Mouse (Mus musculus): ENCODE results near the gene Cpd. TPM values are rescaled to one million over a fixed set of nuclear protein-coding genes. Genes with fewer than 3 reads are reported as not detected.

The Cpd gene
- polyA plus RNA-seq, 1 experiment from 2014 or later: 33.4 TPM

DNA sequence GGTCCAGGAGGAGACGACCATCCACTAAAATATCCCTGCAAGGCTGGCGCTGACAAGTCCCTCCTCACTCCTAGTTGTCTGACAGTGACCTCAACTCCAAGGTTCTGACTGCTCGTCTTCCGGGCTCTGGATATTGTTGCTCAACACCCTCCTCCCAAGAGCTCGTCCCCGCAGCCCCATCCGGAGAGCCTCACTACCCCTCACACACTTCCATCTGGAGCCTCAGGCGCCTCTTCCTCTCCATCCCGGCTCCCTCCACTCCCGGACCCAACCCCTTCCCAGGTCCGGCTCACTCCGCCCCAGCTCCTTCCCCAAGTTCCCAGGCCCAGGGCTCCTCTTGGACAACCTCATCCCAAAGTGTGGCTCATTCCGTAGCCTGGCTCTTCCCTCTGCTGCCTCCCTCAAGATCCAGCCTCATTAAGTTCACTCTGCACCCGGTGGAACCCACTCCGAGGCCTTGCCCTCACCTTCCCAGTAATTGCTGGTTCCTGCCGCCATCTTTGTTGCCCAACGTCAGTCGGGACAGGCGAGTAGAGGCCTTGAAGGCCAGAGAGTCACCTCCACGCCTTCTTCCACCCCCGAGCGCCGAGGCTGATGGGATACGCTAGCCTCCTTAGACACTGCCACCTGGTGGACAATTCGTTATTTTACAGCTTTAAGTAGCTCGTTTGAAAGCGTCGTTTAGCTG lies 83.6 kb downstream of the Cpd start, which contains the start of gene Gosr1:
Gene Gosr1, minus strand, starts transcription at position 527 of the 688 bp plus-strand sequence.
- H3K9ac ChIP-seq: peak within 1 kb of the TSS; percentile 93
- no peaks in the 10 kb centered on the region for H3K4me1 ChIP-seq (ENCODE audit: insufficient read depth)
- peak within 1 kb of the TSS; percentile 76 for H3K4me2 ChIP-seq
- peak within 1 kb of the TSS; percentile 78 for H3K27ac ChIP-seq (ENCODE audit: low read depth)
- DNase-seq (peak; percentile 99), ATAC-seq (ENCODE audit: insufficient read depth) (peak; percentile 99)
- peak; percentile 95 for TF ChIP-seq CTCF (IDR thresholded peaks at IDR 0.05; ENCODE audit: low read depth)
- H3K4me3 ChIP-seq (ENCODE audit: low read depth, low read length): peak within 1 kb of the TSS; percentile 89
- under 1% methylated on average over 28 of the region's 28 CpGs for WGBS
- no peaks in the 10 kb centered on the region for H3K27me3 ChIP-seq (ENCODE audit: insufficient read depth, low read length)
- no peaks in the 10 kb centered on the region for H3K9me3 ChIP-seq (ENCODE audit: low read depth, low read length)
- peaks cover 26% of the 10 kb centered on the region for H3K36me3 ChIP-seq (ENCODE audit: insufficient read depth)

DNA sequence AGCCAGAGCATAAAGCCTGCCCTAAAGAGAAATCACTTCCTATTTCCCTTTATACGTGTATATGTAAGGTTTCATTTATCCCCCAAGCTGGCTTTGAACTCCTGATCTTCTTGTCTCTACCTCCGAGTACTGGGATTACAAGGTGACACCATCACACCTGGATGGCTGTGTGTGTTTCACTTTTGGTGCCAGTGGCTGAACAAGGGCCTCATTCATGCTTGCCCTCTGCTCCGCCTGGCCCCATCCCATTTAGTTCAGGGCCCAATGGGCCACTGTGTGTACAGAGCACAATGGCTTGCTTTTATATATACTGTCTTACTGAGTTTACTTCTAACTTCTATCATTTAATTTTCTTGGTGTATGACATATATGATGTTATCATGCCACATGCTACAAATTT lies 94.5 kb downstream of the Cpd start:
- Histone ChIP-seq H3K27ac (ENCODE audit: low read depth) (no peak overlapping the region), H3K4me3 (ENCODE audit: low read depth, low read length) (no peak overlapping the region), H3K4me2 (no peak overlapping the region), H3K36me3 (ENCODE audit: insufficient read depth) (peaks cover 86% of the 10 kb centered on the region), H3K27me3 (ENCODE audit: insufficient read depth, low read length) (no peaks in the 10 kb centered on the region), H3K4me1 (ENCODE audit: insufficient read depth) (no peaks in the 10 kb centered on the region), H3K9me3 (ENCODE audit: low read depth, low read length) (no peaks in the 10 kb centered on the region), H3K9ac (no peak overlapping the region)
- ATAC-seq (ENCODE audit: insufficient read depth): no peak
- WGBS: 99% methylated on average over 3 of the region's 3 CpGs
- no peak for DNase-seq
- TF ChIP-seq CTCF (IDR thresholded peaks at IDR 0.05; ENCODE audit: low read depth): no peak

DNA sequence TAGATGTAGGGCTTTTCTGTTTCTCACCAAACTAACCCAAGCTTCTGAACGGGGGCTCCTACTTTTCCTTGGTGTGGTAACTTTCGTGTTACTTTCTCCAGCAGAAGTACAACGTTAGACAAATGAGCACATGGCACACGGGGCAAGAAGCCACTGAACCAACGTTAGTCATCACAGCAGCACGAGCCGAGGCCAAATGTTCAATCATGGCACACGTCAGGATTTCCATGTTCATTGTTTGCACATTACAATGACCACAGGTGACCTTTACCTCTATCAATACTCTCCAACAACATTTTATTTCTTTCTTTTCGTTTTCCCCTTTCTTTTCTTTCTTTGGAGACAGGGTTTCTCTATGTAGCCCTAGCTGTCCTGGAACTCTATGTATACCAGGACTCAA lies 98.0 kb downstream of the Cpd start:
- Histone ChIP-seq H3K4me3 (ENCODE audit: low read depth, low read length) (no peak overlapping the region), H3K27ac (ENCODE audit: low read depth) (no peak overlapping the region), H3K27me3 (ENCODE audit: insufficient read depth, low read length) (no peaks in the 10 kb centered on the region), H3K4me1 (ENCODE audit: insufficient read depth) (no peaks in the 10 kb centered on the region), H3K36me3 (ENCODE audit: insufficient read depth) (peaks cover 81% of the 10 kb centered on the region), H3K4me2 (no peak overlapping the region), H3K9me3 (ENCODE audit: low read depth, low read length) (no peaks in the 10 kb centered on the region), H3K9ac (no peak overlapping the region)
- TF ChIP-seq CTCF (IDR thresholded peaks at IDR 0.05; ENCODE audit: low read depth): no peak
- 89% methylated on average over 9 of the region's 9 CpGs for WGBS
- no peak for DNase-seq
- ATAC-seq (ENCODE audit: insufficient read depth): no peak

DNA sequence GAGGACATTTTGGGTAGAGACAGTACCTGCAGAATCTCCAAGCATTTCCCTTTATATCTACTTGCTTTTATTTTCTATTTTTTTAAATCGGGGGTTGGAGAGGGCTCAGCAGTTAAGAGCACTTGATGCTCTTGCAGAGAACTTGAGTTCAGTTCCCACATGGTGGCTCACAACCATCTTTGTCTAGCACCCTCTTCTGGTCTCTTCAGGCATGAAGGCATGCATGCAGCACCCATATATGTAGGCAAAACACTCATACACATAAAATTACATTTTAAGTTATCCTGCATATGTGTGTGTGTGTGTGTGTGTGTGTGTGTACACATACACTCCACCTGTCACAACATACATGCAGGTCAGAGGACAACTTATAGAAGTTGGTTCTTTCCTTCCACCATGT lies 100.9 kb downstream of the Cpd start:
- Histone ChIP-seq H3K27me3 (ENCODE audit: insufficient read depth, low read length) (no peaks in the 10 kb centered on the region), H3K4me1 (ENCODE audit: insufficient read depth) (no peaks in the 10 kb centered on the region), H3K36me3 (ENCODE audit: insufficient read depth) (peaks cover 70% of the 10 kb centered on the region), H3K9me3 (ENCODE audit: low read depth, low read length) (no peaks in the 10 kb centered on the region), H3K4me3 (ENCODE audit: low read depth, low read length) (no peak overlapping the region), H3K9ac (no peak overlapping the region), H3K27ac (ENCODE audit: low read depth) (no peak overlapping the region), H3K4me2 (no peak overlapping the region)
- no peak for TF ChIP-seq CTCF (IDR thresholded peaks at IDR 0.05; ENCODE audit: low read depth)
- no peak for DNase-seq
- ATAC-seq (ENCODE audit: insufficient read depth): no peak
- WGBS: 88% methylated on average over 1 of the region's 1 CpGs

DNA sequence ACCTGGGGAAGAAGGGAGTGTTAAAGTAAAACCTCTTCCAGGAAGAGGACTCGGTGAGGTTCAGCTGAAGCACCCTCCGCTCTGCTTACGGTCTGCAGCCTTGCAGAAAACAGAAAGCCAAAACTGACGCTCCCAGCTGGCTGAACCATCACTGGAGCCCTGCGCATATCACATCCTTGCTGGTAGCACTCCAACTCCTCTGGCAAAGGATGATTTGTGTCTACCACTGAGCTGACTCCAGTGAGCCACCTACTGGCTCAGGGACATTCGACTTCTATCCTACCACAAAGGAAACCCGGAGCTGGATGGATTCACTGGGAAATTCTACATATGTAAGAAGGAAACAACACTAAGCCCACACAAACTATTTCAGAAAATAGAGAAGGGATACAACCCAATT lies 102.3 kb downstream of the Cpd start:
- DNase-seq (peak; percentile 76), ATAC-seq (ENCODE audit: insufficient read depth) (no peak)
- H3K27ac ChIP-seq (ENCODE audit: low read depth): no peak overlapping the region
- H3K27me3 ChIP-seq (ENCODE audit: insufficient read depth, low read length): no peaks in the 10 kb centered on the region
- H3K9ac ChIP-seq: no peak overlapping the region
- no peak overlapping the region for H3K4me3 ChIP-seq (ENCODE audit: low read depth, low read length)
- H3K4me2 ChIP-seq: no peak overlapping the region
- H3K4me1 ChIP-seq (ENCODE audit: insufficient read depth): no peaks in the 10 kb centered on the region
- peak; percentile 55 for TF ChIP-seq CTCF (IDR thresholded peaks at IDR 0.05; ENCODE audit: low read depth)
- peaks cover 60% of the 10 kb centered on the region for H3K36me3 ChIP-seq (ENCODE audit: insufficient read depth)
- WGBS: 61% methylated on average over 7 of the region's 7 CpGs
- H3K9me3 ChIP-seq (ENCODE audit: low read depth, low read length): no peaks in the 10 kb centered on the region

DNA sequence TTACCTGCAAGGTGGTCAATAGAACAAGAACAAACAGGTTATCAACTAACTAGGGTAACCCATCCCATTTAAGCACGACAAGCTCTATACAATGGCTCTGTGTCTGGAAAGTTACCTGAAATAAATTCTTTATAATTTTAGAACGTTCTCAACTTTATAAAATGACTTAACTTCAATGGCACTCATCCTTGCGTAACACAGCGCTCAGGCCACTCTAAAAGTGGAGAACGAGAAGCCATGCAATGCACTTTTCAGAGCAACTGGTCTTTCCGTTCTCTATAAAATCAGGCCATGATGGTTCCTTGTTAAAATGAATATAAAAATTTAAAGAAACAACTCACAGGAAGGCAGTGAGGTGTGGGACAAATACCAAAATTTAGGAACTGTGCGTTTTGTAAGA lies 104.3 kb downstream of the Cpd start:
- no peaks in the 10 kb centered on the region for H3K4me1 ChIP-seq (ENCODE audit: insufficient read depth)
- WGBS: 94% methylated on average over 7 of the region's 7 CpGs
- H3K4me3 ChIP-seq (ENCODE audit: low read depth, low read length): no peak overlapping the region
- H3K9ac ChIP-seq: no peak overlapping the region
- no peak overlapping the region for H3K4me2 ChIP-seq
- no peaks in the 10 kb centered on the region for H3K27me3 ChIP-seq (ENCODE audit: insufficient read depth, low read length)
- H3K27ac ChIP-seq (ENCODE audit: low read depth): no peak overlapping the region
- ATAC-seq (ENCODE audit: insufficient read depth) (no peak), DNase-seq (no peak)
- no peak for TF ChIP-seq CTCF (IDR thresholded peaks at IDR 0.05; ENCODE audit: low read depth)
- H3K36me3 ChIP-seq (ENCODE audit: insufficient read depth): peaks cover 44% of the 10 kb centered on the region
- no peaks in the 10 kb centered on the region for H3K9me3 ChIP-seq (ENCODE audit: low read depth, low read length)

DNA sequence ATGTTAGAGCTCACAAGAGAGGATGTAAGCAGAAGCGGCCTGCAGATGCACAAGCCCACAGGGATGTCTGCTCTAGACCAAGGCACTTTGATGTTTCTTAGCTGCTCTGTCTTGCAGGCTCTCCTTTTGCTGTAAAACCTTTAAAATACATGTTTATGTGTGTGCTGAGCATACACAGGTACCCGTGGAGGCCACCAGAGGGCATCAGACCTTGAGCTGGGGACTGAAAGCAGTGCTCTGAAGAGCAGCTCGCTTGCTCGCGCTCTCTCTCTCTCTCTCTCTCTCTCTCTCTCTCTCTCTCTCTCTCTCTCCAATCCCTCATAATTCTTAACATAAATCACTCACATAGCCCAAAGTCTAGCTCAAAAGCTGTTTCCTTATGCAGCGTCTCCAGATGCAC lies 107.7 kb downstream of the Cpd start:
- Histone ChIP-seq H3K27me3 (ENCODE audit: insufficient read depth, low read length) (no peaks in the 10 kb centered on the region), H3K9me3 (ENCODE audit: low read depth, low read length) (no peaks in the 10 kb centered on the region), H3K4me3 (ENCODE audit: low read depth, low read length) (no peak overlapping the region), H3K36me3 (ENCODE audit: insufficient read depth) (peaks cover 40% of the 10 kb centered on the region), H3K4me2 (no peak overlapping the region), H3K4me1 (ENCODE audit: insufficient read depth) (no peaks in the 10 kb centered on the region), H3K27ac (ENCODE audit: low read depth) (no peak overlapping the region), H3K9ac (no peak overlapping the region)
- ATAC-seq (ENCODE audit: insufficient read depth) (no peak), DNase-seq (peak; percentile 48)
- TF ChIP-seq CTCF (IDR thresholded peaks at IDR 0.05; ENCODE audit: low read depth): peak; percentile 57
- WGBS: 69% methylated on average over 6 of the region's 6 CpGs

Measured in lung, embryonic 14.5 days (tissue).